Mouse (Mus musculus) brain, embryonic 14.5 days (tissue): ENCODE data around the gene Tbc1d2. TPM values are rescaled to one million over a fixed set of nuclear protein-coding genes. Genes with fewer than 3 reads are reported as not detected.

ENCODE experiments used
- DNase-seq: peaks from one replicate; pipeline ENCODE4 v3.0.0-alpha.2; 2011; ENCODE audit warnings: low read depth
- CTCF ChIP-seq: fragments of 200-500 bp; IDR thresholded peaks from 2 replicates; pipeline ENCODE4 v1.5.1; 2012; ENCODE audit warnings: inconsistent platforms, mild to moderate bottlenecking, moderate library complexity, borderline replicate concordance; ENCODE audit not compliant: insufficient read depth, insufficient read length; ENCODE audit errors: extremely low read depth
- POLR2A ChIP-seq: fragments of 200-500 bp; IDR thresholded peaks from 2 replicates; pipeline ENCODE4 v1.6.1; 2012; ENCODE audit warnings: mild to moderate bottlenecking, inconsistent platforms, borderline replicate concordance; ENCODE audit not compliant: poor library complexity, insufficient read depth, insufficient read length, severe bottlenecking; ENCODE audit errors: extremely low read depth
- polyA plus RNA-seq: library from polyadenylated mRNA; depleted of rRNA; stranded (reverse); fragments of >200 nt; gene quantifications from 2 replicates; pipeline ENCODE4 v1.2.3, GENCODE M21; 2012; rRNA removed

Tbc1d2 gene
- polyA plus RNA-seq, 1 experiment = 1.4 TPM

GRCm38 (mm10) chr4:46558672-46559667 lies 91.0 kb downstream of the Tbc1d2 start:
- TF ChIP-seq CTCF = no peak
- no peak for TF ChIP-seq POLR2A
- no peak for DNase-seq

GRCm38 (mm10) chr4:46556933-46557332 lies 93.1 kb downstream of the Tbc1d2 start:
- no peak for DNase-seq
- TF ChIP-seq POLR2A (no peak), CTCF (no peak)

- DNase-seq = no peak
- TF ChIP-seq CTCF (no peak), POLR2A (no peak)
Measured at GRCm38 (mm10) chr4:46555762-46556161, 94.2 kb downstream of the Tbc1d2 start.

Other genes with a start within 250 kb of the Tbc1d2 start
- 0.08 and 0.30 TPM in 2 replicates for gene Hemgn, start 236.7 kb downstream of the Tbc1d2 start, polyA plus RNA-seq
- gene Anp32b, start 199.3 kb downstream of the Tbc1d2 start, polyA plus RNA-seq = 28.6 and 65.2 TPM in 2 replicates
- 63.7 and 64.8 TPM in 2 replicates for gene Nans, start 161.0 kb downstream of the Tbc1d2 start, polyA plus RNA-seq
- 0.50 and 0.82 TPM in 2 replicates for gene Trim14, start 114.1 kb downstream of the Tbc1d2 start, polyA plus RNA-seq
- 7.7 and 13.2 TPM in 2 replicates for gene Coro2a, start 48.0 kb downstream of the Tbc1d2 start, polyA plus RNA-seq